Mouse (Mus musculus): Measurements from ENCODE around the gene Ccdc177. TPM values are rescaled to one million over a fixed set of nuclear protein-coding genes. Genes with fewer than 3 reads are reported as not detected.

The Ccdc177 gene
- polyA plus RNA-seq, 1 experiment: not detected

GRCm38 (mm10) chr12:80706915-80707604 lies 53.4 kb downstream of the Ccdc177 start:
- H3K4me1 ChIP-seq (ENCODE audit: control insufficient read depth, insufficient read depth, low read length): peaks cover 11% of the 10 kb centered on the region
- no peak overlapping the region for H3K27ac ChIP-seq (ENCODE audit: insufficient read depth, low read depth, low read length)
- H3K4me3 ChIP-seq (ENCODE audit: insufficient read depth, low read depth, low read length): no peak overlapping the region
- WGBS: 36% methylated on average over 6 of the region's 6 CpGs
- TF ChIP-seq CTCF (IDR thresholded peaks at IDR 0.05; ENCODE audit: insufficient read depth, low read depth, low read length) (no peak), POLR2A (IDR thresholded peaks at IDR 0.05; ENCODE audit: insufficient read depth, low read depth, low read length) (no peak)

GRCm38 (mm10) chr12:80706208-80706914 lies 54.1 kb downstream of the Ccdc177 start:
- H3K4me3 ChIP-seq (ENCODE audit: insufficient read depth, low read depth, low read length): no peak overlapping the region
- WGBS: 45% methylated on average over 11 of the region's 11 CpGs
- H3K4me1 ChIP-seq (ENCODE audit: control insufficient read depth, insufficient read depth, low read length): peaks cover 11% of the 10 kb centered on the region
- no peak overlapping the region for H3K27ac ChIP-seq (ENCODE audit: insufficient read depth, low read depth, low read length)
- TF ChIP-seq POLR2A (IDR thresholded peaks at IDR 0.05; ENCODE audit: insufficient read depth, low read depth, low read length) (no peak), CTCF (IDR thresholded peaks at IDR 0.05; ENCODE audit: insufficient read depth, low read depth, low read length) (no peak)

Other genes with a start within 250 kb of the Ccdc177 start
- gene Galnt16, start 242.4 kb downstream of the Ccdc177 start, polyA plus RNA-seq (2012; ENCODE audit: insufficient read depth, insufficient read length, low replicate concordance, missing spikeins): not detected in 2 replicates
- gene Slc39a9, start 116.8 kb downstream of the Ccdc177 start, polyA plus RNA-seq (2012; ENCODE audit: insufficient read depth, insufficient read length, low replicate concordance, missing spikeins): not detected in 2 replicates
- not detected in 2 replicates for gene Erh, start 116.3 kb downstream of the Ccdc177 start, polyA plus RNA-seq (2012; ENCODE audit: insufficient read depth, insufficient read length, low replicate concordance, missing spikeins)
- not detected in 2 replicates for gene Plekhd1, start 68.1 kb downstream of the Ccdc177 start, polyA plus RNA-seq (2012; ENCODE audit: insufficient read depth, insufficient read length, low replicate concordance, missing spikeins)
- gene Susd6, start 29.8 kb upstream of the Ccdc177 start, polyA plus RNA-seq (2012; ENCODE audit: insufficient read depth, insufficient read length, low replicate concordance, missing spikeins): not detected in 2 replicates
- 488 and 574 TPM in 2 replicates for gene Srsf5, start 184.8 kb upstream of the Ccdc177 start, polyA plus RNA-seq (2012; ENCODE audit: insufficient read depth, insufficient read length, low replicate concordance, missing spikeins)
- not detected in 2 replicates for gene Slc10a1, start 208.0 kb upstream of the Ccdc177 start, polyA plus RNA-seq (2012; ENCODE audit: insufficient read depth, insufficient read length, low replicate concordance, missing spikeins)